Mouse (Mus musculus) hindbrain, embryonic 11.5 days (tissue): ENCODE results near the gene Atf2. TPM values are rescaled to one million over a fixed set of nuclear protein-coding genes. Genes with fewer than 3 reads are reported as not detected.
"Not testable (repeated sequence)": the region's sequence is repeated elsewhere in the genome, so short reads cannot be mapped to it uniquely, and the experiment has no call there.

Experiments
- ATAC-seq: fragments of 200-750 bp; cut with Nextera tagmentation; 2 replicates; pipeline ENCODE4 v1.8.0; 2017; ENCODE audit warnings: mild to moderate bottlenecking, moderate TSS enrichment, moderate library complexity; ENCODE audit not compliant: low FRiP score
- DNase-seq: peaks from one replicate; pipeline ENCODE4 v3.0.0-alpha.2; 2015; ENCODE audit warnings: low spot score
- H3K27ac ChIP-seq: fragments of 300-500 bp; sonication (generic); 2 replicates; pipeline ENCODE4 v1.5.1; 2014; ENCODE audit warnings: mild to moderate bottlenecking, low read depth, low read length
- H3K27me3 ChIP-seq: fragments of 300-500 bp; sonication (generic); 2 replicates; pipeline ENCODE4 v1.6.1; 2014; ENCODE audit warnings: mild to moderate bottlenecking, low read length, moderate library complexity, mixed read lengths; ENCODE audit not compliant: control insufficient read depth, insufficient read depth
- H3K36me3 ChIP-seq: fragments of 300-500 bp; sonication (generic); 2 replicates; pipeline ENCODE4 v1.6.1; 2014; ENCODE audit warnings: mild to moderate bottlenecking, low read length, moderate library complexity, mixed read lengths; ENCODE audit not compliant: control insufficient read depth, insufficient read depth
- H3K4me1 ChIP-seq: fragments of 300-500 bp; sonication (generic); replicated peaks from 2 replicates; pipeline ENCODE4 v1.6.1; 2014; ENCODE audit warnings: low read length, mixed read lengths; ENCODE audit not compliant: control insufficient read depth, insufficient read depth
- H3K4me2 ChIP-seq: fragments of 300-500 bp; sonication (generic); replicated peaks from 2 replicates; pipeline ENCODE4 v1.6.1; 2014; ENCODE audit warnings: mild to moderate bottlenecking, low read depth, low read length
- H3K4me3 ChIP-seq: fragments of 300-500 bp; sonication (generic); 2 replicates; pipeline ENCODE4 v1.5.1; 2014; ENCODE audit warnings: low read depth, low read length
- H3K9ac ChIP-seq: fragments of 300-500 bp; sonication (generic); 2 replicates; pipeline ENCODE4 v1.6.1; 2014; ENCODE audit warnings: low read depth, low read length
- H3K9me3 ChIP-seq: fragments of 300-500 bp; sonication (generic); 2 replicates; pipeline ENCODE4 v1.6.1; 2016; ENCODE audit warnings: low read length; ENCODE audit not compliant: control insufficient read depth
- WGBS: fragments of 180-500 bp; shearing (Covaris S2); extraction: QIAGEN DNeasy Blood & Tissue Kit; methylation state at CpG from one replicate; pipeline ENCODE4 v1.1.7; 2014; 5-methylcytosine and 5-hydroxymethylcytosine counted together
- polyA plus RNA-seq: library from polyadenylated mRNA; unstranded; fragments of >200 nt; fragmentation: Nextera tagmentation; extraction: Ambion mirVana; gene quantifications from 2 replicates; pipeline ENCODE4 v1.2.1, GENCODE M21; 2014

The Atf2 gene
- polyA plus RNA-seq, 1 experiment from 2014 or later: 105 TPM

- Histone ChIP-seq H3K4me1 (no peaks in the 10 kb centered on the region), H3K36me3 (no peaks in the 10 kb centered on the region), H3K27me3 (no peaks in the 10 kb centered on the region), H3K27ac (no peak overlapping the region), H3K9me3 (no peaks in the 10 kb centered on the region), H3K4me3 (no peak overlapping the region), H3K9ac (no peak overlapping the region), H3K4me2 (no peak overlapping the region)
- no peak for DNase-seq
- no peak for ATAC-seq
- 76% methylated on average over 1 of the region's 1 CpGs for WGBS
These were observed 36.2 kb downstream of the Atf2 start for GRCm38 (mm10) chr2:73856246-73856645.

GRCm38 (mm10) chr2:73834406-73835015 is 57.9 kb downstream of the Atf2 start:
- no peak for DNase-seq
- Histone ChIP-seq H3K9ac (no peak overlapping the region), H3K9me3 (no peaks in the 10 kb centered on the region), H3K4me3 (no peak overlapping the region), H3K36me3 (no peaks in the 10 kb centered on the region), H3K27ac (no peak overlapping the region), H3K27me3 (no peaks in the 10 kb centered on the region), H3K4me2 (no peak overlapping the region), H3K4me1 (no peaks in the 10 kb centered on the region)
- 87% methylated on average over 2 of the region's 2 CpGs for WGBS
- ATAC-seq: no peak

- Histone ChIP-seq H3K36me3 (no peaks in the 10 kb centered on the region), H3K9ac (no peak overlapping the region), H3K27ac (no peak overlapping the region), H3K9me3 (no peaks in the 10 kb centered on the region), H3K4me1 (no peaks in the 10 kb centered on the region), H3K4me3 (no peak overlapping the region), H3K4me2 (no peak overlapping the region), H3K27me3 (no peaks in the 10 kb centered on the region)
- ATAC-seq: no peak
- 91% methylated on average over 1 of the region's 1 CpGs for WGBS
- no peak for DNase-seq
These were observed 59.2 kb downstream of the Atf2 start for GRCm38 (mm10) chr2:73833284-73833683.

DNA sequence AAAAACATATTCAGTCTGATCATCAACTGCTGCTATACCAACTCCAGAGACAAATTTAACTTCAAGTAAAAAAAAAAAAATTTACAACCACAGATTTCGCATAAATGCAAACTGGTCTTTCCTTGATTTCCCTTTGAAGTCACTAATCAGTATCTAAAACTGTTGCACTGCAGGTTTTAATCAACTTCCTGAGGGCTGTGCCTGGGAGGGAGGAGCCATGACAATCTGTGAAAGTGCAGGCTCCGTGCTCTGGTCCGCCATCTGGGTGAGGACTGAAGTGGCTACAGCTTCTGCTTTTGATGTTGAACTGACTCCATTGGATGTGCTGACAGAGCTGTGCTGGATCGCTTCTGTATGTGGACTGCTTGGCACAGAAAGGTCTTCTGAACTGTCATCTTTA is 73.7 kb downstream of the Atf2 start:
- ATAC-seq (no peak), DNase-seq (no peak)
- no peaks in the 10 kb centered on the region for H3K27me3 ChIP-seq
- WGBS: 77% methylated on average over 4 of the region's 4 CpGs
- no peaks in the 10 kb centered on the region for H3K9me3 ChIP-seq
- H3K4me1 ChIP-seq: no peaks in the 10 kb centered on the region
- no peak overlapping the region for H3K9ac ChIP-seq
- H3K4me2 ChIP-seq: no peak overlapping the region
- no peak overlapping the region for H3K27ac ChIP-seq
- no peak overlapping the region for H3K4me3 ChIP-seq
- 0 out of 2 replicates have a peak, but pooled peaks cover 2% of the 10 kb centered on the region for H3K36me3 ChIP-seq

GRCm38 (mm10) chr2:73807609-73808008 is 84.8 kb downstream of the Atf2 start:
- Histone ChIP-seq H3K27me3 (no peaks in the 10 kb centered on the region), H3K4me3 (no peak overlapping the region), H3K27ac (no peak overlapping the region), H3K9me3 (no peaks in the 10 kb centered on the region), H3K4me1 (no peaks in the 10 kb centered on the region), H3K4me2 (no peak overlapping the region), H3K9ac (no peak overlapping the region), H3K36me3 (no peaks in the 10 kb centered on the region)
- WGBS: 84% methylated on average over 8 of the region's 8 CpGs
- DNase-seq: no peak
- no peak for ATAC-seq

DNA sequence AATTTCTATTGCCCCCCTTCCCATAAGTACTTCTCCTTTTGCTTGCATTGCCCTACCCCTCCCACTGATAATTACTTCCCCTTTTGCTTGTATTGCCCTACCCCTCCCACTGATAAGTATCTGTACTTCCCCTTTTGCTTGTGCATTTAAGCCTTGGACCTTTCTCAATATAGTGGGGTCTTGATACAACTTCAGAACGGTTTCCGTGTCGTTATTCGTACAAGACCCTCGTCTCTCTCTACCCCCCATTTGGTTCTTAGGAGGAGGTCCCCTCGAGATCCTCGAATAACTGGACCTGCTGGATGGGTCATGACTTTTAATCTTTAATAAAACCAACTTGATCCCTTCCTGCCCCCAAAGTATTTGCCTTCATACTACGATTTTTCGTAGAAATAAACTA is 92.3 kb downstream of the Atf2 start:
- not testable (repeated sequence) for DNase-seq, H3K9ac ChIP-seq, H3K27me3 ChIP-seq, H3K9me3 ChIP-seq, H3K4me2 ChIP-seq, H3K4me1 ChIP-seq, H3K4me3 ChIP-seq, H3K27ac ChIP-seq, ATAC-seq, H3K36me3 ChIP-seq
- 86% methylated on average over 9 of the region's 9 CpGs for WGBS

DNA sequence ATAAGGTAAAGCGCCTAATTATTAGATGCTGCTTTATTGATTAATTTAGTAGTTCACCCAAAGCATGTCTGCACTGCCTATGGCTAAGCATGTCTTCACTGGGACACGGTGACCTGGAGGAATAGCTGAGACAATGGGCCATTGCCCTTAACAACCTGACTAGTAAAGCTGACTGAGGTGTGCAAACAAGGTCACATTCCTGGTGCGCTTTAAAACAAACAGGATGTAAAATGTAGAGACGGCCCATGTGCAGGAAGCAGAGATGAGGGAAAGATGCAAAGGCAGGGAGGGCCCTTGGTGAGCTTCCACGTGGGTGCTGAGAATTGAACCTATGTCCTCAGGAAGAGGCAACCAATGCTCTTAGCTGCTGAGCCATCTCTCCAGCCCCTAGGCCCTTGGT is 93.7 kb downstream of the Atf2 start:
- DNase-seq (no peak), ATAC-seq (no peak)
- no peak overlapping the region for H3K4me3 ChIP-seq
- H3K27ac ChIP-seq: no peak overlapping the region
- H3K9ac ChIP-seq: no peak overlapping the region
- H3K4me1 ChIP-seq: no peaks in the 10 kb centered on the region
- no peaks in the 10 kb centered on the region for H3K36me3 ChIP-seq
- H3K27me3 ChIP-seq: no peaks in the 10 kb centered on the region
- no peaks in the 10 kb centered on the region for H3K9me3 ChIP-seq
- no peak overlapping the region for H3K4me2 ChIP-seq
- 80% methylated on average over 5 of the region's 5 CpGs for WGBS

DNA sequence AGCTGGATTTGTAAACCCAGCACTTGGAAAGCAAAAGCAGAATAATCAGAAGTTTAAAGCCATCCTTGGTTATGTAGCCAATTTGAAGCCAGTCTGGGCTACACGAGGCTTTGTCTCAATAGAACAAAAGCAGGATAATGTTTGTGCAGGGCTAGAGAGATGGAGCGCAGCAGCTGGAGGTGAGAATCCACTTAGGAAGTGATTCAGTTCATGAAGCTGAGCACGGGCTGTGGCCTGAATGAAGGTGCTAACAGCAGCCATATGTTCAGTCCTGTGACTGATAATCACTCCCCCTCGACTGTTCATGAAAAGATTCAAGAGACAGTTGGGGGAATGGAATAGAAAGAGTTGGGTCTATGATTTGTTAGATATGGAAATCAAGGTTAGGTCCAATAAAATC is 94.3 kb downstream of the Atf2 start:
- Histone ChIP-seq H3K27ac (no peak overlapping the region), H3K9ac (no peak overlapping the region), H3K27me3 (no peaks in the 10 kb centered on the region), H3K4me1 (no peaks in the 10 kb centered on the region), H3K4me3 (no peak overlapping the region), H3K36me3 (no peaks in the 10 kb centered on the region), H3K9me3 (no peaks in the 10 kb centered on the region), H3K4me2 (no peak overlapping the region)
- WGBS: 62% methylated on average over 4 of the region's 4 CpGs
- DNase-seq (no peak), ATAC-seq (no peak)

DNA sequence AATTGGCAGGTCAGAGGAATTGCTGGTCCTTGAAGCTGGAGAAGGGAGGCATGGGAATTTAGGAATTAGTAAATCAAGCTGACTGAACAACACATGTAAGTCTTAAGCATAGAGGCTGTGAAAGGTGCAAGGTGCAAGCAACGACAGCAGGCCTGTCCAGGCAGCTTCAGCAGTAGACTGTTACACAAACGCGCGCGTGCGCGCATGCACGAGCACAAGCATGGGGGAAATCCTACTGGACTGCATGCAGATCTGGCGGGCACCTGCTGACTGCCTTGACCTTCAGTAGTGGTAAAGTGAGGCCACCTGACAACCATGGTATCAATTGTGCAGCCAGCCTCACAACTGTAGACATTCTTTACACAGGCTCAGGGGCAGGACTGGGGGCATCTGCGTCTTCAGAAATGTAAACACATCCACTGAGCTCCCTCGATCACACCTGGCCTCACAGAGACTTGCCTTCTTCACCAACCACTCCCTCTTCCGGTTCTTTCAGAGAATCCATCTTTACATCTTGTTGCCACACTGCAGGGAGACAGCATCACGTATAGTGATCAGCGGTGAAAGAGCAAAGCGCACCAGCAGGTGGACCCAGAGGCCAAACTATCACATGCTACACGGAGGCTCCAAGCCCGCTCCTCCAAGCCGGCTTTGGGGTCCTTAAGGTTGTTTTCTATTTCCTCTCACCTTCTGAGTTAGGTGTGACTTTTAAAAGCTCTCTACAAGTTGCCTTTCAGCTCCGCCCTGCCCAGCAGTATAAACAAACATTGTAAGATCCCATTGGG is 100.4 kb downstream of the Atf2 start:
- ATAC-seq: no peak
- DNase-seq: peak; percentile 28
- no peak overlapping the region for H3K9ac ChIP-seq
- H3K27ac ChIP-seq: no peak overlapping the region
- no peaks in the 10 kb centered on the region for H3K27me3 ChIP-seq
- H3K4me2 ChIP-seq: no peak overlapping the region
- WGBS: 57% methylated on average over 19 of the region's 19 CpGs
- no peak overlapping the region for H3K4me3 ChIP-seq
- no peaks in the 10 kb centered on the region for H3K9me3 ChIP-seq
- no peaks in the 10 kb centered on the region for H3K36me3 ChIP-seq
- no peaks in the 10 kb centered on the region for H3K4me1 ChIP-seq
